In genomic region chr12:39493578-39494218, GRCm38 (mm10) we compare ENCODE assay signal across 10 mouse cellular contexts.
A peak's percentile ranks its signal among the peaks of the same experiment; 100 is the strongest.
DNase-seq lines count a peak whose midpoint lies in the region; ATAC-seq and TF ChIP-seq lines count a peak whose summit lies in the region.
"Had no signal": no experiment of that assay in that cellular context is flagged by ENCODE, and none has a peak within 500 bp of the region (broad histone marks: within the 10 kb centered on the region; RNA-seq: fewer than 3 reads in every experiment).

No protein-coding gene starts in this region.

- ATAC-seq in megakaryocyte-erythroid progenitor cell, adult 5-6 weeks (replicated peaks; ENCODE audit: low FRiP score, low TSS enrichment, poor library complexity, severe bottlenecking), result no peak

- H3K4me3 ChIP-seq in left cerebral cortex, adult 2 months, result no peak overlapping the region
- H3K4me3 ChIP-seq: embryonic facial prominence, embryonic 12.5 days had no signal

- DNase-seq in adrenal gland, postnatal 14 days, result peak; percentile 37
- DNase-seq in adrenal gland, postnatal 25 days, result no peak
- no peak for DNase-seq in left cerebral cortex, adult 2 months (ENCODE audit: extremely low spot score in 1 of 2, low spot score in 2 of 2)
- no peak for DNase-seq in left cerebral cortex, adult 8-10 months (ENCODE audit: low spot score in 2 of 2)
- peak; percentile 52 for DNase-seq in cerebellum, adult 11-12 months
- DNase-seq in layer of hippocampus, adult 9-10 months (ENCODE audit: low spot score), result peak; percentile 20
- no peak for DNase-seq in urinary bladder, postnatal 14 days (ENCODE audit: low spot score)

- peak; percentile 59 for TF ChIP-seq CTCF in left cerebral cortex, adult 2 months (IDR thresholded peaks at IDR 0.05)

- intact Hi-C loops in left cerebral cortex, adult 2 months (cut with DNase I), result loop anchor here (2.0 to 10.0 kb wide), 5 partner anchors 421 to 1719 kb away; no protein-coding TSS in a partner anchor

- no peak overlapping the region for H3K27ac ChIP-seq in left cerebral cortex, adult 2 months
- H3K27ac ChIP-seq: embryonic facial prominence, embryonic 12.5 days; macrophage had no signal

Comparison
In these comparisons a context has a peak if more than half of its experiments do, and no peak if none do; other contexts are left out.
1. DNase-seq: peak in adrenal gland, postnatal 14 days (single experiment), cerebellum, adult 11-12 months (single experiment) and layer of hippocampus, adult 9-10 months (single experiment); none in adrenal gland, postnatal 25 days (single experiment), left cerebral cortex, adult 2 months (0 of 2), left cerebral cortex, adult 8-10 months (0 of 2) and urinary bladder, postnatal 14 days (single experiment).